In genomic region chr2:59878221-59878620, GRCm38 (mm10) we compare ENCODE assay signal across 18 mouse cellular contexts. TPM values are rescaled to one million over a fixed set of nuclear protein-coding genes. Genes with fewer than 3 reads are reported as not detected.
DNase-seq lines count a peak whose midpoint lies in the region; ATAC-seq and TF ChIP-seq lines count a peak whose summit lies in the region.
"Had no signal": no experiment of that assay in that cellular context is flagged by ENCODE, and none has a peak within 500 bp of the region (broad histone marks: within the 10 kb centered on the region; RNA-seq: fewer than 3 reads in every experiment).

No protein-coding gene starts in this region.

- DNase-seq in kidney, adult 11 months = peak; percentile 11
- peak; percentile 29 for DNase-seq in ES-E14 (ENCODE audit: low read depth, low spot score)
- DNase-seq in stomach, postnatal 0 days (ENCODE audit: low spot score) = peak; percentile 51
- DNase-seq in ovary, postnatal 10 days (ENCODE audit: low spot score) = no peak
- DNase-seq in spleen, adult 12 weeks (ENCODE audit: low spot score) = no peak
- DNase-seq: adrenal gland, postnatal 36 days; cerebellum, postnatal 25 days; gastrocnemius, postnatal 10 days; heart, postnatal 14 days had no signal

- no peaks in the 10 kb centered on the region for H3K36me3 ChIP-seq in kidney, embryonic 14.5 days (ENCODE audit: control insufficient read depth, insufficient read depth, low read length)
- H3K36me3 ChIP-seq in ES-E14 (ENCODE audit: control insufficient read depth, insufficient read depth, low read length, poor library complexity, severe bottlenecking) = no peaks in the 10 kb centered on the region; the same call in 1 of the 2 replicates
- 0 out of 2 replicates have a peak, but pooled peaks cover 7% of the 10 kb centered on the region for H3K36me3 ChIP-seq in kidney, embryonic 15.5 days
- 0 out of 2 replicates have a peak, but pooled peaks cover 2% of the 10 kb centered on the region for H3K36me3 ChIP-seq in stomach, postnatal 0 days (ENCODE audit: control insufficient read depth, insufficient read depth, low read length)

- 0 out of 2 replicates have a peak, but pooled peaks cover 6% of the 10 kb centered on the region for H3K4me1 ChIP-seq in kidney, embryonic 14.5 days (ENCODE audit: control insufficient read depth, insufficient read depth, low read length)
- peaks cover 0 to 2% of the 10 kb centered on the region in 2 experiments; a peak in 2 of 4 replicates for H3K4me1 ChIP-seq in ES-E14 (ENCODE audit: control insufficient read depth in 2 of 2, insufficient read depth in 2 of 2, low read length in 2 of 2, poor library complexity in 1 of 2)
- H3K4me1 ChIP-seq in kidney, embryonic 15.5 days = peaks cover 11% of the 10 kb centered on the region
- H3K4me1 ChIP-seq in stomach, postnatal 0 days (replicated peaks; ENCODE audit: control insufficient read depth, insufficient read depth) = no peaks in the 10 kb centered on the region

- TF ChIP-seq EP300 in stomach, postnatal 0 days (optimal IDR thresholded peaks at IDR 0.05) = no peak

- ATAC-seq in kidney, embryonic 14.5 days (ENCODE audit: low FRiP score, low TSS enrichment) = no peak
- ATAC-seq in kidney, embryonic 15.5 days (replicated peaks; ENCODE audit: low FRiP score) = no peak
- peak; percentile 21; the same call in 1 of the 2 replicates for ATAC-seq in stomach, postnatal 0 days (ENCODE audit: low FRiP score, low TSS enrichment)
- ATAC-seq: activated CD4-positive, CD25-positive, alpha-beta regulatory T cell, adult 4 months; hindbrain, embryonic 16.5 days; lung, postnatal 0 days had no signal

- H3K9me3 ChIP-seq in kidney, embryonic 14.5 days (ENCODE audit: control insufficient read depth, low read length) = 0 out of 2 replicates have a peak, but pooled peaks cover 5% of the 10 kb centered on the region
- no peaks in the 10 kb centered on the region for H3K9me3 ChIP-seq in ES-E14 (ENCODE audit: control insufficient read depth, insufficient read depth, low read depth, low read length)
- no peaks in the 10 kb centered on the region for H3K9me3 ChIP-seq in kidney, embryonic 15.5 days (replicated peaks)
- H3K9me3 ChIP-seq in stomach, postnatal 0 days (ENCODE audit: control insufficient read depth, low read length) = no peaks in the 10 kb centered on the region

- TF ChIP-seq CTCF in stomach, postnatal 0 days (IDR thresholded peaks at IDR 0.05; ENCODE audit: low read depth) = no peak

- H3K27me3 ChIP-seq in kidney, embryonic 14.5 days (ENCODE audit: control insufficient read depth, insufficient read depth, low read length) = no peaks in the 10 kb centered on the region
- no peaks in the 10 kb centered on the region for H3K27me3 ChIP-seq in kidney, embryonic 15.5 days
- H3K27me3 ChIP-seq in stomach, postnatal 0 days (ENCODE audit: control insufficient read depth, insufficient read depth, low read length) = no peaks in the 10 kb centered on the region

- WGBS in kidney, embryonic 14.5 days = 73% methylated on average over 19 of the region's 19 CpGs
- WGBS in kidney, embryonic 15.5 days = 70% methylated on average over 19 of the region's 19 CpGs
- WGBS in stomach, postnatal 0 days = 69% methylated on average over 19 of the region's 19 CpGs

- H3K27ac ChIP-seq in kidney, embryonic 14.5 days (ENCODE audit: low read depth, low read length) = no peak overlapping the region
- no peak overlapping the region for H3K27ac ChIP-seq in ES-E14 (ENCODE audit: insufficient read depth, low read depth, low read length, poor library complexity, severe bottlenecking)
- no peak overlapping the region for H3K27ac ChIP-seq in kidney, embryonic 15.5 days
- H3K27ac ChIP-seq in stomach, postnatal 0 days (replicated peaks) = no peak overlapping the region
- H3K27ac ChIP-seq: embryonic facial prominence, embryonic 10.5 days; left cerebral cortex, adult 2 months; liver, embryonic 14.5 days had no signal

- H3K4me3 ChIP-seq in kidney, embryonic 14.5 days (ENCODE audit: low read length) = no peak overlapping the region
- H3K4me3 ChIP-seq in ES-E14 (ENCODE audit: insufficient read depth in 1 of 2, low read depth in 1 of 2, low read length in 2 of 2, poor library complexity in 1 of 2, severe bottlenecking in 1 of 2) = peak overlapping the region; percentile 62 to 74
- H3K4me3 ChIP-seq in kidney, embryonic 15.5 days (replicated peaks) = no peak overlapping the region
- no peak overlapping the region for H3K4me3 ChIP-seq in stomach, postnatal 0 days (ENCODE audit: low read depth, low read length)
- H3K4me3 ChIP-seq: embryonic facial prominence, embryonic 10.5 days; left cerebral cortex, adult 2 months had no signal

- H3K4me2 ChIP-seq in kidney, embryonic 14.5 days (replicated peaks; ENCODE audit: low read depth, low read length) = no peak overlapping the region
- peak overlapping the region; percentile 37 for H3K4me2 ChIP-seq in kidney, embryonic 15.5 days
- no peak overlapping the region for H3K4me2 ChIP-seq in stomach, postnatal 0 days (replicated peaks; ENCODE audit: low read depth)
- H3K4me2 ChIP-seq: midbrain, embryonic 11.5 days had no signal

- H3K9ac ChIP-seq in kidney, embryonic 14.5 days (ENCODE audit: low read depth, low read length) = no peak overlapping the region
- H3K9ac ChIP-seq in ES-E14 (ENCODE audit: insufficient read depth, low read depth, low read length, poor library complexity, severe bottlenecking) = peak overlapping the region; percentile 79
- no peak overlapping the region for H3K9ac ChIP-seq in kidney, embryonic 15.5 days
- H3K9ac ChIP-seq in stomach, postnatal 0 days (ENCODE audit: low read length) = no peak overlapping the region
- H3K9ac ChIP-seq: liver, embryonic 14.5 days had no signal

- in situ Hi-C loops in ES-E14 (cut with MboI; ENCODE audit: low sequenced_read_pairs in 2 of 2, unreplicated experiment in 2 of 2) = no loop called here

TF ChIP-seq in ES-E14, 5 proteins besides CTCF, POLR2A, EP300 and RAD21:
- TF ChIP-seq ZC3H11A (IDR thresholded peaks at IDR 0.05; ENCODE audit: borderline replicate concordance, low read depth, low read length) (no peak), MAFK (IDR thresholded peaks at IDR 0.05; ENCODE audit: insufficient read depth, low read depth, low read length) (no peak), ZNF384 (IDR thresholded peaks at IDR 0.05; ENCODE audit: low read depth, low read length) (no peak), HCFC1 (IDR thresholded peaks at IDR 0.05; ENCODE audit: borderline replicate concordance, insufficient read depth, low read length) (no peak), CHD2 (IDR thresholded peaks at IDR 0.05; ENCODE audit: low read depth, low read length) (no peak)

RNA-seq across cellular contexts. Expression of gene Wdsub1, which starts 4.2 kb away (rescaled TPM):
- polyA plus RNA-seq in kidney, embryonic 14.5 days (2014; fragmentation: Nextera tagmentation; extraction: Ambion mirVana) = 31.7 and 37.5 TPM in 2 replicates
- total RNA-seq in ES-E14 (2012; rRNA removed) = 20.7 and 26.5 TPM in 2 replicates
- polyA plus RNA-seq in kidney, embryonic 15.5 days (2015; fragmentation: Nextera tagmentation; extraction: Ambion mirVana) = 38.1 and 41.2 TPM in 2 replicates
- polyA plus RNA-seq in stomach, postnatal 0 days (2015; fragmentation: Nextera tagmentation; extraction: Ambion mirVana) = 35.7 and 37.2 TPM in 2 replicates

Comparison
In these comparisons a context has a peak if more than half of its experiments do, and no peak if none do; other contexts are left out.
1. DNase-seq: peak in kidney, adult 11 months (single experiment), ES-E14 (single experiment) and stomach, postnatal 0 days (single experiment); none in ovary, postnatal 10 days (single experiment) and spleen, adult 12 weeks (single experiment).
2. H3K4me3 ChIP-seq: peak in ES-E14 (2 of 2); none in kidney, embryonic 14.5 days (single experiment), kidney, embryonic 15.5 days (single experiment) and stomach, postnatal 0 days (single experiment).